Mouse (Mus musculus) bone marrow macrophage, adult 2 months (primary cell): ENCODE data around the gene Hist1h3g. TPM values are rescaled to one million over a fixed set of nuclear protein-coding genes. Genes with fewer than 3 reads are reported as not detected.
"Not testable (repeated sequence)": the region's sequence is repeated elsewhere in the genome, so short reads cannot be mapped to it uniquely, and the experiment has no call there.

Experiments
- H3K27ac ChIP-seq: 2 replicates; pipeline ENCODE4 v1.5.1; 2012; ENCODE audit warnings: low read depth, low read length; ENCODE audit not compliant: insufficient read depth
- H3K4me1 ChIP-seq: 2 replicates; pipeline ENCODE4 v1.6.1; 2012; ENCODE audit warnings: low read length; ENCODE audit not compliant: control insufficient read depth, insufficient read depth
- H3K4me3 ChIP-seq: 2 replicates; pipeline ENCODE4 v1.5.1; 2012; ENCODE audit warnings: mild to moderate bottlenecking, low read length, moderate library complexity; ENCODE audit not compliant: insufficient read depth
- CTCF ChIP-seq: IDR thresholded peaks from 2 replicates; pipeline ENCODE4 v1.5.1; 2012; ENCODE audit warnings: low read depth, mild to moderate bottlenecking, low read length, moderate library complexity
- POLR2A ChIP-seq: IDR thresholded peaks from 2 replicates; pipeline ENCODE4 v1.6.1; 2012; ENCODE audit warnings: mild to moderate bottlenecking, low read depth, low read length, borderline replicate concordance
- polyA plus RNA-seq: library from polyadenylated mRNA; stranded (reverse); fragments of >200 nt; gene quantifications from 2 replicates; pipeline ENCODE4 v1.2.4, GENCODE M21; 2012; ENCODE audit not compliant: missing spikeins, insufficient read depth, insufficient read length

Hist1h3g gene
- polyA plus RNA-seq, 1 experiment, result not detected

DNA sequence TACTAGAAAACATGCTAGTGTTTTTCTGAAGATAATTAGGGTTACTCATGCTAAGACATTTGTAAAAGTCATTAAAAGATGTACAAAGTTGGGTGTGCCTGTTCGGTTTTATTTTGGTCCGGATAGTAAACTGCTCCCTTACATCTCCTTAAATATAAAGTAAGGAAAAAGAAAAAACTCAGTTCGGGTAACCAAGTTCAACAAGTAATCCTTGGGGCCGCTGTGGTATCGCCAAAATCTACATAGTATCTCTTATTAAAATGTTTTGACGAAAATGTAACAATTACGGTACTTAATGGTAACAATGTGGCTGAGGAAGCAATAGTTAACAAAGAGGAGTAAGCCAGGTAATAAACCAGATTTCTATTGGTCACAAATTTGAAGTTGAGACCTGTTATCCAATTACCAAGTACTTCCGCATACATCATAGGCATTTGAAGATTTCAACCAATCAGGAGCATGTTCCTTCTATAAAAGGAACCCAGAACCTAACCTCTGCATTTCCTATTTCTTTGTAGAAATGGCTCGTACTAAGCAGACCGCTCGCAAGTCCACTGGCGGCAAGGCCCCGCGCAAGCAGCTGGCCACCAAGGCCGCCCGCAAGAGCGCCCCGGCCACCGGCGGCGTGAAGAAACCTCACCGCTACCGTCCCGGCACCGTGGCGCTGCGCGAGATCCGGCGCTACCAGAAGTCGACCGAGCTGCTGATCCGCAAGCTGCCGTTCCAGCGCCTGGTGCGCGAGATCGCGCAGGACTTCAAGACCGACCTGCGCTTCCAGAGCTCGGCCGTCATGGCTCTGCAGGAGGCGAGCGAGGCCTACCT, 9.0 kb downstream of the Hist1h3g start, which contains the start of gene Hist1h3f:
Gene Hist1h3f (plus strand): TSS at position 88 of the 822 bp plus-strand sequence.
- H3K4me1 ChIP-seq, result peaks cover 3% of the 10 kb centered on the region

DNA sequence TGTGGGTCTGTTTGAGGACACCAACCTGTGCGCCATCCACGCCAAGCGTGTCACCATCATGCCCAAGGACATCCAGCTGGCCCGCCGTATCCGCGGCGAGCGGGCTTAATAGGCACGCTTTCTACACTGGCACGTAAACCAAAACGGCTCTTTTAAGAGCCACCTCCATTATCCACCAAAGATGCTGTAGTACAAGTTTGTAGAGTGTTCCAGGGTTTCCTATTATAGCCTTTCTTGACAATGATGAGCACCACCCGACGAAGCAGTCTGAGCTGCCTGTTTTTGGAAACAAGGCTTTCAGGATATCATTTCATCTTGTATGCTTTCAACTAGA, 9.5 kb downstream of the Hist1h3g start:
- not testable (repeated sequence) for H3K4me1 ChIP-seq
- Histone ChIP-seq H3K4me3 (peak overlapping the region; percentile 63), H3K27ac (peak overlapping the region; percentile 71)

More for the DNA sequence above, 9.0 kb downstream of the Hist1h3g start, which contains the start of gene Hist1h3f:
- no peak for TF ChIP-seq CTCF
- 0 out of 2 replicates have a peak, but pooled peaks have one; percentile 67 for TF ChIP-seq POLR2A
- peak within 1 kb of the TSS; percentile 63 for H3K4me3 ChIP-seq
- peak within 1 kb of the TSS; percentile 88 for H3K27ac ChIP-seq

DNA sequence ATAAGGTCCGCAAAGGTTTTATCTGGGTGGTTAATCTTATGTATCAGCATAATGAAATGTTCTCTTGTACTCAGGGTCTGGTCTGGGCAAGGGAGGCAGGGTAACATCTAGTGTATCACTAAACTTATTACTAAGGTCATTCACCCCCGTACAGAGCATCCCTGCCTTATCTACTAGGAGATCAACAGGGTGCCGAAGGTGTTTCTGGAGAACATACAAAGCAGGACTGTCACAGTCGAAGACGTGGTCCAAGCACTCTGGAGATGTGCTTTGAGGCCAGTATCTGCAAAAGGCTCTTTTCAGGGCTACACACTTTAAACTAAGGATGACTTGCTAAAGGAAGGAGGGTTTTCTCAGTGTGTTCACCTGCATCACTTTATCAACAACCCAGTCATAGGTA, 11.5 kb downstream of the Hist1h3g start:
- Histone ChIP-seq H3K27ac (no peak overlapping the region), H3K4me1 (peaks cover 6% of the 10 kb centered on the region)
- TF ChIP-seq CTCF, result no peak
- TF ChIP-seq POLR2A, result no peak

GRCm38 (mm10) chr13:23550761-23551145, 15.5 kb downstream of the Hist1h3g start:
- peak overlapping the region; percentile 58 for H3K4me3 ChIP-seq
- TF ChIP-seq POLR2A (no peak), CTCF (no peak)
- H3K4me1 ChIP-seq, result peaks cover 12% of the 10 kb centered on the region
- H3K27ac ChIP-seq, result peak overlapping the region; percentile 77

More for the DNA sequence above, 11.5 kb downstream of the Hist1h3g start:
- H3K4me3 ChIP-seq, result no peak overlapping the region

GRCm38 (mm10) chr13:23551146-23551834, 16.1 kb downstream of the Hist1h3g start, which contains the start of gene Hist1h4f:
TSS of gene Hist1h4f (minus strand) at chr13:23551648.
- peak within 1 kb of the TSS; percentile 58 for H3K4me3 ChIP-seq
- TF ChIP-seq POLR2A, result peak; percentile 87
- peak within 1 kb of the TSS; percentile 77 for H3K27ac ChIP-seq
- H3K4me1 ChIP-seq, result peaks cover 11% of the 10 kb centered on the region

GRCm38 (mm10) chr13:23551931-23552914, 17.0 kb downstream of the Hist1h3g start:
- Histone ChIP-seq H3K27ac (peak overlapping the region; percentile 63), H3K4me1 (peaks cover 14% of the 10 kb centered on the region), H3K4me3 (peak overlapping the region; percentile 58; the same call in 1 of the 2 replicates)
- no peak for TF ChIP-seq CTCF
- TF ChIP-seq POLR2A, result no peak

GRCm38 (mm10) chr13:23552962-23553361, 17.7 kb downstream of the Hist1h3g start, which contains the start of gene Hist1h1d:
TSS of gene Hist1h1d (plus strand) at chr13:23553262.
- TF ChIP-seq POLR2A (no peak), CTCF (no peak)
- peaks cover 14% of the 10 kb centered on the region for H3K4me1 ChIP-seq
- H3K4me3 ChIP-seq, result no peak within 1 kb of the TSS
- H3K27ac ChIP-seq, result peak within 1 kb of the TSS; percentile 63

DNA sequence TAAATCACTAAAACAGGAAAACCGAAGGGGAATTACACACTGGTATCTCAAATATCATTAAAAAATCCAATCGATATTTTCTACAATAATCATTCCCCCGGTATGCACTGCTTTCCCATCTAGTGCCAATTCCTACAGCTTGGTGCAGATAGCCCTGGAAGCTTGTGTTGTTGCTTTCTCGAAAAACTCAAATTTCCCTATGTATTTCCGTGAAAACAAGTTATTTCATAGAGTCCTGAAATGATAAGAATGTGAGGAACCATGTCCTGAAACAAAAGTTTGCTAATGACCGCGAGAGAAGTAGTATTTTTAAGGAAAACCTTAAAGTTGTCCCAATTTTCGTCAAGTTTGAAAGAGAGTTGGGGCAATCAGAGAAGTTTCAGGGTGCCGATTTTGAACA, 19.2 kb downstream of the Hist1h3g start:
- peak overlapping the region; percentile 87 for H3K27ac ChIP-seq
- H3K4me1 ChIP-seq, result peaks cover 14% of the 10 kb centered on the region
- TF ChIP-seq CTCF (no peak), POLR2A (no peak)
- H3K4me3 ChIP-seq, result peak overlapping the region; percentile 12; the same call in 1 of the 2 replicates
